Mouse (Mus musculus) erythroblast, embryonic 14.5 days (primary cell): ENCODE results near the gene Scgb2a2.

Experiments used
- GATA1 ChIP-seq: IDR thresholded peaks from 2 replicates; pipeline ENCODE4 v1.6.1; 2012; ENCODE audit warnings: low read length, inconsistent platforms, mixed read lengths
- TAL1 ChIP-seq: IDR thresholded peaks from 3 replicates; pipeline ENCODE4 v1.6.1; 2012; ENCODE audit warnings: low read length, inconsistent platforms, mixed read lengths

DNA sequence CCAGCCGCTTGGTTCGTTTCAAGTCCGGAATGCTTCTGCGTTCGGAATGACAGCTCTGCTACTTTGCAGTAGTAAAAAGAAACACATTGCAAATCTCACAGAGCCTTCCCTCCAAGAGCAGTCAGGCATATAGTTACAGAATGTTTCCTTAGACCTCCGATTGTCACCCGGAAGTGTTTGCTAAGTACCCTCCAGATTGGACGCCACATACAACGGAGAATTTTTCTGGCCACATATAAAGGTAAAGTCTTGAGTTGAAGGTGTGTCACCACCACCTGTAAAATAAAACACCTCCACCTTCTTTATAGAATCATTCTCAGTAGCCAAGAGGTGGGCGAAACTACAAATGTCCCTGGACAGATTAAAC is 52.4 kb downstream of the Scgb2a2 start:
- TF ChIP-seq TAL1 (no peak), GATA1 (no peak)
